ENCODE assay signal across 23 mouse cellular contexts in genomic region chr6:91917716-91918115, GRCm38 (mm10). TPM values are rescaled to one million over a fixed set of nuclear protein-coding genes. Genes with fewer than 3 reads are reported as not detected.
DNase-seq lines count a peak whose midpoint lies in the region; ATAC-seq and TF ChIP-seq lines count a peak whose summit lies in the region.
"Had no signal": no experiment of that assay in that cellular context is flagged by ENCODE, and none has a peak within 500 bp of the region (broad histone marks: within the 10 kb centered on the region; RNA-seq: fewer than 3 reads in every experiment).

No protein-coding gene starts in this region.

- peak overlapping the region; percentile 48 for H3K4me3 ChIP-seq in gastrocnemius, adult 2 months
- peak overlapping the region; percentile 59 for H3K4me3 ChIP-seq in megakaryocyte, embryonic 14.5 days (replicated peaks)
- H3K4me3 ChIP-seq: embryonic facial prominence, embryonic 10.5 days; embryonic facial prominence, embryonic 12.5 days; forebrain, embryonic 13.5 days; forebrain, embryonic 15.5 days had no signal

- H3K27ac ChIP-seq in gastrocnemius, adult 2 months, result peak overlapping the region; percentile 78
- H3K27ac ChIP-seq: embryonic facial prominence, embryonic 10.5 days; embryonic facial prominence, embryonic 12.5 days; forebrain, embryonic 13.5 days; forebrain, embryonic 15.5 days had no signal

- H3K9me3 ChIP-seq in megakaryocyte, embryonic 14.5 days, result no peaks in the 10 kb centered on the region
- H3K9me3 ChIP-seq: embryonic facial prominence, embryonic 10.5 days; embryonic facial prominence, embryonic 12.5 days; forebrain, embryonic 13.5 days; forebrain, embryonic 15.5 days; G1E had no signal

- no peak for ATAC-seq in megakaryocyte, adult 5-6 weeks (ENCODE audit: poor library complexity, severe bottlenecking)
- ATAC-seq: activated CD4-positive, CD25-positive, alpha-beta regulatory T cell, adult 4 months; CD4-positive, CD25-positive, alpha-beta regulatory T cell, adult 4 months; forebrain, embryonic 13.5 days; forebrain, embryonic 15.5 days; Patski had no signal

- H3K27me3 ChIP-seq in megakaryocyte, embryonic 14.5 days (replicated peaks), result peaks cover 40% of the 10 kb centered on the region
- H3K27me3 ChIP-seq: CH12.LX; embryonic facial prominence, embryonic 12.5 days; forebrain, embryonic 13.5 days; forebrain, embryonic 15.5 days; Patski had no signal

- TF ChIP-seq CTCF in gastrocnemius, adult 2 months (IDR thresholded peaks at IDR 0.05), result no peak

- H3K4me1 ChIP-seq in megakaryocyte, embryonic 14.5 days, result peaks cover 35% of the 10 kb centered on the region
- H3K4me1 ChIP-seq: embryonic facial prominence, embryonic 12.5 days; forebrain, embryonic 13.5 days; forebrain, embryonic 15.5 days had no signal

- intact Hi-C loops in gastrocnemius, adult 2 months (cut with DNase I), result no loop called here
- intact Hi-C loops in gastrocnemius, postnatal 36 days (cut with DNase I), result no loop called here

- H3K36me3 ChIP-seq in megakaryocyte, embryonic 14.5 days (replicated peaks; ENCODE audit: low read length), result no peaks in the 10 kb centered on the region
- H3K36me3 ChIP-seq: embryonic facial prominence, embryonic 10.5 days; embryonic facial prominence, embryonic 12.5 days; forebrain, embryonic 15.5 days; G1E had no signal

- DNase-seq in gastrocnemius, adult 2 months, result no peak
- no peak for DNase-seq in gastrocnemius, postnatal 36 days
- no peak for DNase-seq in layer of hippocampus, postnatal 10 days (ENCODE audit: low spot score in 2 of 2)
- DNase-seq: adrenal gland, adult 8-10 months; adrenal gland, postnatal 14 days; adrenal gland, postnatal 36 days; B cell, adult 2 months; cerebellum, adult 11-12 months; cerebellum, adult 2 months; cerebellum, adult 9-10 months; cerebellum, postnatal 10 days; cerebellum, postnatal 25 days had no signal

RNA-seq across cellular contexts. Expression of gene 4930590J08Rik, which starts 15.1 kb away (rescaled TPM):
- total RNA-seq in gastrocnemius, adult 2 months (2021), result 1 to 10 TPM; 1.6 to 2.9 TPM
- total RNA-seq in gastrocnemius, postnatal 36 days (2021), result 1 to 10 TPM in 1 of 2 experiments, under 1 TPM in 1; 0.81 to 1.1 TPM
- polyA plus RNA-seq in megakaryocyte, embryonic 14.5 days (2012; ENCODE audit: insufficient read depth, low replicate concordance), result 0.03 and 2.0 TPM in 2 replicates
- total RNA-seq in megakaryocyte, adult 5-6 weeks (2015), result 1.1 TPM in 2 replicates
- total RNA-seq in megakaryocyte, adult 5-6 weeks (2017), result 0.15 and 0.53 TPM in 2 replicates
- total RNA-seq in layer of hippocampus, postnatal 10 days (2021), result 1 to 10 TPM; 1.8 to 2.0 TPM

RNA-seq across cellular contexts. Expression of gene Ccdc174, which starts 39.9 kb away (rescaled TPM):
- 10 to 100 TPM; 10.1 to 11.6 TPM for total RNA-seq in gastrocnemius, adult 2 months (2021)
- 1 to 10 TPM; 7.2 to 8.2 TPM for total RNA-seq in gastrocnemius, postnatal 36 days (2021)
- polyA plus RNA-seq in megakaryocyte, embryonic 14.5 days (2012; ENCODE audit: insufficient read depth, low replicate concordance), result 2.6 and 6.0 TPM in 2 replicates
- 31.2 and 34.3 TPM in 2 replicates for total RNA-seq in megakaryocyte, adult 5-6 weeks (2015)
- total RNA-seq in megakaryocyte, adult 5-6 weeks (2017), result 49.0 and 49.9 TPM in 2 replicates
- 10 to 100 TPM; 22.1 to 23.2 TPM for total RNA-seq in layer of hippocampus, postnatal 10 days (2021)
